Mouse (Mus musculus): Measurements from ENCODE around the gene Traf7.

Traf7 gene

DNA sequence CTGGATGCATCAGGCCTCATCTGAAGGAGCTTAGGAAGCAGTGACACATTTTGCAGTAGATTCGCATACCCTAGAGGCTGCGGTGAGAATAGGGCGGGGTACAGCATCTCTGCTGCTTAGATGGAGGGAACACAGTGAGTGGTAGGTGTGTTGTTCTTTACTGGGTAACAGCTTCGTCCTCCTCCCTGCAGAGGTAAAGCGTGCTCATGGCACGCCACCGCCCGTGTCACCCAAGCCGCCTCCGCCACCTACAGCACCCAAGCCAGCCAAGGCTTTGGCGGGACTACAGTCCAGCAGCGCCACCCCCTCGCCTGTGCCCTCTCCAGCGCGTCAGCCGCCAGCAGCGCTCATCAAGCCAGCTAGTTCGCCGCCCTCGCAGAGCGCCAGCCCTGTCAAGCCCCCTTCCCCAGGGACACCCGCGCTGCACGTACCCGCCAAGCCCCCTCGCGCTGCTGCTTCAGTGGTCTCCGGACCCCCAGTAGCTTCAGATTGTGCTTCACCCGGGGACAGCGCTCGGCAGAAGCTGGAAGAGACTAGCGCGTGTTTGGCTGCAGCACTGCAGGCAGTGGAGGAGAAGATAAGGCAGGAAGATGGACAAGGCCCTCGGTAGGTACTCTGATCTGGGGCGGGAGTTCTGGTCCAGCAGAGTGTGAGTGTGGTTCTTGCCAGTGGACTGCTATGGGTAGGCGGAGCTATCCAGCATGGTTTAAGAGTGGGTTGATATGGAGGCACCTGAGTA is 21.2 kb downstream of the Traf7 start:
- DNase-seq (ENCODE audit: inconsistent ontology term): no peak

DNA sequence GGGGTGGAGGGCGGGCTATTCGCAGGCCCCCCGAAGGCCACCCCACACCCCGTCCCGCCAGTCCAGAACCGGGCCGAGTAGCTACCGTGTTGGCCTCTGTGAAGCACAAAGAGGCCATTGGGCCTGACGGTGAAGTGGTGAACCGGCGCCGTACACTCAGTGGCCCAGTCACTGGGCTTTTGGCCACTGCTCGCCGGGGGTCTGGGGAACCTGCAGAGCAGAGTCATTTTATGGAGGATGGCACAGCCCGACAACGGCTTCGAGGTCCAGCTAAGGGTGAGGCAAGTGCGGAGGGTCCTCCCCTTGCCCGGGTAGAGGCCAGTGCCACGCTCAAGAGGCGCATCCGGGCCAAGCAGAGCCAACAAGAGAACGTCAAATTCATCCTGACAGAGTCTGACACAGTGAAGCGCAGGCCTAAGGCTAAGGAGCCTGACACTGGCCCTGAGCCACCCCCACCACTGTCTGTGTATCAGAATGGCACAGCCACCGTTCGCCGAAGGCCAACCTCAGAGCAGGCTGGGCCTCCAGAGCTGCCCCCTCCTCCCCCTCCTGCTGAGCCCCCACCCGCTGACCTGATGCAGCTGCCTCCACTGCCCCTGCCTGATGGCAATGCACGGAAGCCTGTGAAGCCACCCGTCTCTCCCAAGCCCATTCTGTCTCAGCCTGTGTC is 22.3 kb downstream of the Traf7 start:
- no peak for DNase-seq (ENCODE audit: inconsistent ontology term)

DNA sequence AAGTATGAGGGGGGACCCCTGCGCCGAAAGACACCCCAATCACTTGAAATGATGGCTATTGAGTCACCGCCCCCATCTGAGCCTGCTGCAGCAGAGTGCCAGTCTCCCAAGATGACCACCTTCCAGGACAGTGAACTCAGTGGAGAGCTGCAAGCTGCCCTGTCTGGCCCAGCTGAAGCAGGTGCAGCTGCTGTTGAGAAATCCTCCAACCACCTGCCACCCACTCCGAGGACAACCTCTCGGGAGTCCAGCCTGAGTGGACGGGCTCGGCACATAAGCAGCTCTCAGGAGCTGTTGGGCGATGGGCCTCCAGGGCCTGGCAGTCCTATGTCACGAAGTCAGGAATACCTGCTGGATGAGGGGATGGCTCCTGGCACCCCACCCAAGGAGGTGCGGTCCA is 23.7 kb downstream of the Traf7 start:
- DNase-seq (ENCODE audit: inconsistent ontology term): no peak

DNA sequence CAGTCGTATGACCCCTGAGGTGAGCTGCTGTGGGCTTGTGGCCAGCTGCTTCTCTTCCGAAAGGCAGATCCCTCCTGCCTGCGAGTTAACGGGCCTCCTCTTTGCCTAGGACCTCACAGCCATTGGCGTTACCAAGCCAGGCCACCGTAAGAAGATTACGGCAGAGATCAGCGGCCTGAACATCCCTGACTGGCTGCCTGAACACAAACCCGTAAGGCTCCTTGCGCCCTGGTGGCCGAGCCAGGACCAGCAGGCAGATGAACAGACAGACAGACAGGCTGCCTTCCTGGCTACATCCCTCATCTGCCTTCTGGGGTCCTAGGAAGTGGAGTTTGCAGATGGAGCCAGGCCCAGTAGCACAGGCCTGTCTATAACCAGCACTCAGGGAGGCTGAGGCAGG is 25.5 kb downstream of the Traf7 start:
- no peak for DNase-seq (ENCODE audit: inconsistent ontology term)

DNA sequence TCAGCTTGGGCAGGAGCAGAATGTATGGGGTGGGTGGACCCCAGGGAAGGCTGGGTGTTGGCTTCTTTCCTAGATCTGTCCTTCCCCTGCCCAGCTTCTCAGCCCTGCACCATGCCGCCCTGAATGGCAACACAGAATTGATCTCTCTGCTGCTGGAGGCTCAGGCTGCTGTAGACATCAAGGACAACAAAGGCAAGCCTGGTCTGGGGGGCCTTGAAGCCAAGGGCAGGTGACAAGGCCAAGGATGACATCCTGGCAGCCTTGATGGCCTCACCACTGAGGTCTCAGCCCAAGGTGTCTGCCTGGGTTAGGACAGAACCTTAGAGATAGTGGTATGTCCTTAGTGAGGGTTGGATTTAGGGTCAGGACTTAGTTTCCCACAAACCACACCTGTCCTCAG is 31.7 kb downstream of the Traf7 start:
- DNase-seq (ENCODE audit: inconsistent ontology term): no peak

DNA sequence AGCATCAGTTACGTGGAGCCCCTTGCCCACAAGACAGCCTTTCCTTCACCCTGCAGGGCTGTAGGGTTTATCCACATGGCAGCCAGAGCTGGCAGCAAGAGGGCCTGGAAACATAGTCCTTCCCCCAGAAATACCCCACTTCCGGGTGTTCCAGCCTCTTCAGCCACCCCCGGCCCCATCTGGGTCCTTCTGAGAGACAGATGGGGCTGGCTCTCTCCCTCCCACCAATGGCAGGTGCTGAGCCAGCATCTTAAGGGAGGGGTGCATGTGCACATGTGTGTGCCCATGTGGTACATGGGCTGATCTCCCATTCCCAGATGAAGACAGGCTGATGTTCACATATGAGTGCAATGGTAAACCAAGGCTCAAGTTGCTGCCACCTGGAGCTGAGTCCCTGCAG is 32.3 kb downstream of the Traf7 start:
- DNase-seq (ENCODE audit: inconsistent ontology term): no peak

DNA sequence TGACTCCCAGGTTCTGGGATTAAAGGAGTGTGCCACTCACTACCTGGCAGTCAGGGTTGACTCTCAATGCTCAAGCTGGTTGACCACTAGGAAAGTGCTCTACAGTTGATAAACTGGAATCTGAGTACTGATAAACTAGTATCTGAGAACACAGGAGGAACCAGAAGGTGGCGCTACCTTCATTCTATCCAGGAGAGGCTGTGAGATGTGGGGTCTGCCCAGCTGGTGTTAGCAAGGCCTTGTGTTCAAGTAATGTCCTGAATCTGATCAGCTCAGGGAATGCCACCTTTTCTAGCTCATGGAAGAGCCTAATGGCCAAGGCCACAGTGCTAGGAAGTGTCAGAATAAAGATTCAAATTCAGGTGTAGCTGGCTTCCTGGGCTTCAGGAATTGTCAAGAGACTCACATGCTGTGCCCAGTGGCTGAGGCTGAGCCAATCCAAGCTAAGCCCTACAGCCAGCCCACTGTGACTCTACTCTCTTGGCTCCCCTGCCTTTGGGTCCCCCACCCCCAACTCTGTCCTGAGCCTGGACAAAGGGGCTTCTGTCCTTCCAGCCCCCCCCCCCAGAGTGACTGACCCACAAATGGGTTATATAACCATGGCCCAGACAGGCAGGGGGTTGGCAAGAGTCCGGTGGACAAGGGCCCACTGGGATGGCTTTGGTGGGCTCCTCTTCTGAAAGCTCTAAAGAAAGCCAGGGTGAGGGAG is 33.0 kb downstream of the Traf7 start:
- peak; percentile 52 for DNase-seq (ENCODE audit: inconsistent ontology term)

DNA sequence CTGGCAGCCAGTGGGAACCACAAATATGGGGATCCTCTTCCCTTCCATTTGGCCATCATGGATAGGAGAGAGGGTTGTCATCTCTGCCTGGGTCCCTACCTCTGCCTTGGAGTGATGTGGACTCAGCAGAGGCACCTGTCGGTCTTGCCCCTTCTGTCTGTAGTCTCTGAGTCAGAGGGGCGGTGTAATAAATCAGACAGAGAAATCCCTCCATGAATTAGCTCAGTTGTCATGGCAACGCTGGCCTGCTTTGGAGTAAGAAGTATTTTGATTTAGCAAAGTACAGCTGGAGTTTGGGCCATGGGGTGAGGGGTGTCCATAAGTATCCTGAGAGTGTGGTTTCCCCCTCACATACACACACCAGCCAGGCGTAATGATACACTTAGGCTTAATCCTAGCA is 37.3 kb downstream of the Traf7 start:
- no peak for DNase-seq (ENCODE audit: inconsistent ontology term)

DNA sequence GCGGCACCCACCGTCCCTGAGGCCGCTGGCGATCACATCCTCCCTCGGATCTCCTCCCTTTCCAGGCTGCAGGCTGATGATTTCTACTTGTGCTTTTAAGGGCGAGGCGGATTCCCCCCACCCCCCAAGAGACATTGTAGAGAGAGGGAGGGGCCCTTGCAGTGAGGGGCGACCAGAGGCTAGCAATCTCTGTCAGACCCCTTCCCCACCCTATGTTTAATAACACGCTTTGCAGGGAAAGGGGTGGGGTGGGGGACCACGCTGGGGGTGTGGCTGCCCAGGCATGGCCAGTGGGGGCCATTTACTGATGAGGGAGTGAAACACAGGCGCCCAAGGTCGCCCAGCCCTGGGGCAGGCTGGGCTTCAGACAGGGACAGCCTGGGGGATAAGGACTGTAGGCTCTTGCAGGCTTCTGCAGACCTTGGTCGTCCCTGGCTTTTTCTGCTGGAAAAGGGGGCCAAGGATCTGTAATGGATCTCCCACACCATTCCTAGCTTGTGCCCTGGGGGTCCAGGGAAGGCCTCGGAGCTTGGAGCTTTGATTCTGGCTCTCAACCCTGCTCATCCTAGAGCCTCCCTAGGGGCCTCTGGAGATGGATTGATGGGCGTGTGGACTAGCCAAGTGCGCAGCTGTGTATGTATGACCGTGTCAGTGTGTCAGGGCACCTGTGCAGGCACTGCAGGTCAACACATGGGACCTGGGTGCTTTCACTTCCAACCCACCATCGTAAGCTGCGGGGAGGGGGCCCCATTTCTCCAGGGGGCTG is 38.3 kb downstream of the Traf7 start:
- no peak for DNase-seq (ENCODE audit: inconsistent ontology term)

DNA sequence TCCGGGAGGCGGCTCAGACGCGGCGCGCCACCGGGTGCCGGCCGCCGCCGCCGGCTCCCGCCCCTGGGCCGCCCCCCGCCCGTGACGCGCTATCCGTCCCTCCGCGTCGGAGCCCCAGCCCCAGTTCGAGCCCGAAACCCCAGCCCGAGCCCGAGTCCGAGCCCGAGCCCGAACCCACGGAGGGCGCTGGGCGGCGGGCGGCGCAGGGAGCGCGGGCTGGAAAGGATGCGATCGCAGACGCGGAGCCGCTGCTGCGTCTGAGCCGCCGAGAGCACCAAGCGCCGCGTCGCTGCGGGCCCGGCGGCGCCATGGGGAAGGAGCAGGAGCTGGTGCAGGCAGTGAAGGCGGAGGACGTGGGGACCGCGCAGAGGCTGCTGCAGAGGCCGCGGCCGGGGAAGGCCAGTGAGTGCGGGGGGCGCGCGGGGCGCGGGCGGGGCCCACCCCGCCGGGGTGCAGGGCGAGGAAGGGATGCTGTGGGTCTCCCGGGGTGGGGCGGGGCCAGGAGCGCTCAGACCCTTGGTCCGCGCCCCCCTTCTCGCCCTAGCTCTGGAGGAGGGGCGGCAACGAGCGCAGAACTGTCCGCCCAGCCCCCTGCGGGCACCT is 39.0 kb downstream of the Traf7 start:
- peak; percentile 61 for DNase-seq (ENCODE audit: inconsistent ontology term)

DNA sequence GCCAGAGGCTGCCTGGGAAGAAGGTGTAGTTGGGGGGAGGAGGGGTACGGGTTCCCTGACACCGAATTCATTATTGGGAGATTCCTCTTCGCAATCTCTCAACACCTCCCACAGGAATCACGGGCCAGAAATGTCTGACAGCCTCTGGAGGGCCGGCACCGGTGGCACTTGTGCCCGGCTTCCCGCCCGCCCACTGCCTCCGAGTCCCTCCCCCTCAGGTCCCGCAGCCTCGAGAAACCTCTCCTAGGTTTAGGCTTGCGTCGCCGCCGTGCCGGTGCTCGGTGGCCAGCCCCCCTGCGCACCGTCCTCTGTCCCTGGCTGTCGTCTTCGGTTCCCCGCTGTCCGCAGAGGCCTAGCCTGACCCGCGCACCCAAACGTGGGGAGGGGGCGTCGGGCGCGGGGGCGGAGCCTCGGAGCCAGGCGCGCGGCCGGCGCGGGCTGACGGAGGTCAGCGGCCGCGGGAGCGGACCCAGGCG is 39.5 kb downstream of the Traf7 start, which contains the start of gene Caskin1:
Gene Caskin1 (plus strand): TSS at position 416 of the 476 bp plus-strand sequence.
- peak; percentile 75 for DNase-seq (ENCODE audit: inconsistent ontology term)

DNA sequence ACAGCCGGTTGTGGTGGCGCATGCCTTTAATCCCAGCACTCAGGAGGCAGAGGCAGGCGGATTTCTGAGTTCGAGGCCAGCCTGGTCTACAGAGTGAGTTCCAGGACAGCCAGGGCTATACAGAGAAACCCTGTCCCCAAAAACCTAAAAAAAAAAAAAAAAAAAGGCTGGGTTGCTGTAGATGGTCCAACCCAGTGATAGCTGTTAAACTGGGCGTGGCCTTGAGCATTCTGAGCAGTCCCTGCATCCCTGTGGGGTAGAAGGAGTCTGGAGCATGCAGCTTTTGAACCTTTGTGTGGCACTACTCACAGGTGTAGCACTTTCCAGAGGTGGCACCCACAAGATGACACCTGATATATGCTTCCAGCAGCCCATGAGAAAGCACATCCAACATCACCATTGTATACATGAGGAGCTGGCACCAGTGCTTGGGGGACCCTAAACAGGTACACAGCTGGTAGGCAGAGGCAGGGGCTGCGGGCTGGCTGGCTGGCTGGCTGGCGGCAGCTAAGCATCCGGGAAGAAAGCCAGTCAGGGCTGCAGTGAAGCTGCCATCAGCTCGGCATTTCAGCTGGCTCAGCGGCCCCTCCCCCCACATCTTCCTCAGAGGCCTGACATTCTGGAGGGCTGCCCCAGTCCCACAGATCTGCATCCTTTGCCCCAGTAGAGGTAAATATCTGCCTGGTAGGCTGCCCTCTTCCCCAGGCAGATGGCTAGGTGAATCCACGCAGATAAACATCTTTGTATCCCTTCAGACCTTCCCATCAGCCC is 42.5 kb downstream of the Traf7 start:
- DNase-seq (ENCODE audit: inconsistent ontology term): no peak

DNA sequence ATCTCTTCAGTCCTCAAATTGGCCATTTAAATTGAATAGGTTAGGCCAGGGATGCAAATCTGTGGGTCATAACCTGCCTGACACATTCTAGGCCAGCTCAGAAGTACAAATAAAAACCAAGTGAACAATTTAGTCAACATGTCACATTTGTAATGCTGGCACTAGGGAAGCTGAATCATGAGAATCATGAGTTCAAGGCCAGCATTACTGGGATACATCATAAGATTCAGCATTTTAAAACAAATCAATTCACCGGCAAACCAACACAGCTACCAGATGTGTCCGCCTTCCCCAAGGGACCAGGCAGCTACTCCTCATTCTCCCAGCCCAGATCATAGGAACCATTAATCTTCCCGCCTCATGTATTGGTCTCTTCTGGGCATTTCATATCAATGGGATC is 44.2 kb downstream of the Traf7 start:
- no peak for DNase-seq (ENCODE audit: inconsistent ontology term)

DNA sequence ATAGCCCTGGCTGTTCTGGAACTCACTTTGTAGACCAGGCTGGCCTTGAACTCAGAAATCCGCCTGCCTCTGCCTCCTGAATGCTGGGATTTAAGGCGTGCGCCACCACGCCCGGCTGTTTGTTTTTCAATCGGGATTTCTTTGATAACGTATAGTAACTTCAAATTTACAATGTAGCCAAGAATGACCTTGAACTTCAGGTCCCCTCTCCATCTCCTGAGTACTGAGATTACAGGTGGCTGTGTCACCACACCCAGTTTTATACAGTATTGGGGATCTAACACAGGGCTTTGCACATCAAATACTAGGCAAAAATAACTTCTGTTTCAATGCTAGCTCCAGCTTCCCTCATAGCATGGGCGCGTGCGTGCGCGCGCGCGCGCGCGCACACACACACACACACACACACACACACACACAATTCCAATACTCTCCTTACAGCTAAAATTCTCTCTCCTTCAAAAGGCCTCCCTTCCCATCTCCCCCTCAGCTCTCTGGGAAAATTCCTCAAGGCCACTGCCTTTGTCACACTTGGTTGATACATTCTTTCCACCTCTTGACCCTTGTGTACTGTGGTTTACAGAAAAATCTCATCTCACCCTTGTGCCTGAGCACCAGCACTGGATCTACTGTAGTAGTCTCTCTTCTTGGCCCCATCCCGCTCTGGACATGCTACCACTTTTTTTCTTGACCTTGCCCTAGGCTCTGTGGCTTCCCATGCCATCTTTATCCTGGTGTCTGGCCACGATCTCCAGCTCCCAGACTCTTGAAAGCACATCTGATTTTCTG is 46.5 kb downstream of the Traf7 start:
- no peak for DNase-seq (ENCODE audit: inconsistent ontology term)

DNA sequence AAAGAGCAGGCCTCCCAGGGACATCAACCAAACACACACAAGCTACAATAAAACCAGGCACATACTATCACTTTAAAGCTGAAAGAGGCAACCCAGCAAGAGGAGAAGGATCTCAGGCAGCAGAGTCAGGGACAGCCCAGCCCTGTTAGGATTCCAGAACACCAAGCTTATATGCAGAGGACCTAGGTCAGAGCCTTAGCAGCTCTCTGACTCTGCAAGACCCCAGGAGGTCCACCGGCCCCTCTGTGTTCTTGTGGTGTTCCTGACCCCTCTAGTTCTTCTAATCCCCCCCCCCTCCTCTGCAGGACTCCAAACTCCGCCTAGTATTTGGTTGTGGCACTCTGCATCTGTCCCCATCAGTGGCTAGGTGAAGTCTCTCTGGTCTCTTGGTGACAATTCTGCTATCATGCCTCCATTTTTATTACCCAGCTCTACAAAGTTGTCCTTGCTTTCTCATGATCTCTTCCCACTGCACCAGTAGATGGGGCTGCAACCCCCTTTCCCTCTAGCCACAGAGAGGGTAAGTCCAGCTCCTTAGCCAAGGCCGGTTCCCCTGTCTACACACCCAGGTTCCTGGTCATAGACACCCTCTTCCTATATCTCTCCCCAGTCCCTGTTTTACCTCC is 47.4 kb downstream of the Traf7 start:
- DNase-seq (ENCODE audit: inconsistent ontology term): no peak

DNA sequence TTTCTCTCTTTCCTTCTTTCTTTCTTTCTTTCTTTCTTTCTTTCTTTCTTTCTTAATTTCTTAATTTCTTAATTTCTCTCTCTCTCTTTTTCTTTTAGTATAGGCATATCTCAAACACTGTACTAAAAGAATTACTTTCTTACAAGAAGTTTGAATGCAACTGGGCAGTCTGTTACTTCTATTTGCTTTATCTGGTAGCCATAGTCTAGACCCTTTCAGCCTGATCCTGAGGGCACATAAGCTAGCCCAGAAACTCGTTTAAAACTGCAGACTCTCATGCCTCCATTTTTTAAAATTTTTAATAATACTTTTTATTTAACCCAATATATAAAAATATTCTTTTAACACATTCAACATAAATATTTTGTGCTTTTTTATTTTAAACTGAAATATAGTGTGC is 48.3 kb downstream of the Traf7 start:
- DNase-seq (ENCODE audit: inconsistent ontology term): no peak

DNA sequence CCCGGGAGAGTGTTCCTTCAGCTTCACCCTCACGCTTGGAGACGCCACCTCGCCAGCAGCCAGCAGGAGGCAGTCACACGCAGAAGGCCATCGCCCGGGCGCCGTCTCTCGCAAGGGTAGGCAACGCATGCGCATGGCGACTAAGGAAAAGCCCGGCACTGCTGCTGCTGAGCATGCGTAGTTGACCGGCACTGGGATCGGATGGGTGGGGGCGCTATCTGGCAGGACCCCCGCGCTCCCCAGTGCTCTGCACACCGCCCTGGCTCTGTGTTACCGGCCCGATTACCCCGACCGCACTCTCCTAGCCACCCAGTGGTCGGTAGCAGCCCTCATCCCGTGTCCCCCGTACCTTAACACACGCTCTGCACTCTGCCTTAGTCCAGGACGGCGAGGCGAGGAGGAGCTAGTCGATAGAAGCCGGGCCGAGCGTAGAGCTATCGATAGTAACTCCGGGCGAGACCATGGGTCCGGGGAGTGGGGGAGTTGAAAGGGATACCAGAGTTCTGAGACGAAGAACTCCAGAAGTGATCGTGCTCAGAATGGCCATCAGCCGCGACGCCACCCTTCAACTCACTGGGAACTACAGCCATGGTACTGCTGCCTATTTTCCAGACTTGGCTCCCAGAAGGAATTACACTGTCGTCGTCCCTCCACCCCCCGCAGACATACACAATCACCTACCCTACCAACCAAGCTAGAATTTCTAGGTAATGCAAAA is 48.9 kb downstream of the Traf7 start, which contains the start of gene Mlst8:
Gene Mlst8 (minus strand): TSS at position 416 of the 718 bp plus-strand sequence.
- DNase-seq (ENCODE audit: inconsistent ontology term): peak; percentile 97

DNA sequence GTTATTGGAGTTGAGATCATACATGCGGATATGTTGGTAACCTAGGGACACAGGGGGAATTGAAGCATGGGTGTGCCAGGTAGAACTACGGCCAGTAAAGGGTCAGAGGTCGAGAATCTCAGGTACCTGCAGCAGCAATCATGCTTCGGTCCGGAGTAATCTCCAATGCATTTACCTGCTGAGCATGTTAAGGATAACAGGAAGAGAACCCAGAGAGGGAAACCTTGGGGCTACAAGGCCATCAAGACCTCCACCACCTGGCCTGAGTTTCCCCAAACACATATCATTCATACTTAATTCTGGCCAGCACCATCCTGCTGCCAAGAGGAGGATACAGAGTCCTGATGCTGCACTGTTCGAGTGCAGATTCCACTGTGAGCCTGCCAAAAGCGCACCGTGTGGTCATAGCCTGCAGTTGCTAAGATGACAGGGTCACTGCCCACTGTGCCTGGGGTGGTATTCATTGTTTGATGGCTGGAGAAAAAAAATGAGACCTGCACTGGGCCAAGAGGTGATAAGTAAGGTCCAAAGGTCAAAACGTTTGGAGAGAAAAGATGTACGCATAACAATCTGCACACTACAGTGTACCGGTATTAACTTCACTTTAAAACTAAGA is 49.6 kb downstream of the Traf7 start:
- no peak for DNase-seq (ENCODE audit: inconsistent ontology term)

All from Muller cell, postnatal 12 days (primary cell).